Mouse (Mus musculus): ENCODE results near the gene Carmil2. TPM values are rescaled to one million over a fixed set of nuclear protein-coding genes. Genes with fewer than 3 reads are reported as not detected.

The Carmil2 gene
- total RNA-seq, 2 experiments from 2014 or later, result 0.26 to 0.74 TPM

DNA sequence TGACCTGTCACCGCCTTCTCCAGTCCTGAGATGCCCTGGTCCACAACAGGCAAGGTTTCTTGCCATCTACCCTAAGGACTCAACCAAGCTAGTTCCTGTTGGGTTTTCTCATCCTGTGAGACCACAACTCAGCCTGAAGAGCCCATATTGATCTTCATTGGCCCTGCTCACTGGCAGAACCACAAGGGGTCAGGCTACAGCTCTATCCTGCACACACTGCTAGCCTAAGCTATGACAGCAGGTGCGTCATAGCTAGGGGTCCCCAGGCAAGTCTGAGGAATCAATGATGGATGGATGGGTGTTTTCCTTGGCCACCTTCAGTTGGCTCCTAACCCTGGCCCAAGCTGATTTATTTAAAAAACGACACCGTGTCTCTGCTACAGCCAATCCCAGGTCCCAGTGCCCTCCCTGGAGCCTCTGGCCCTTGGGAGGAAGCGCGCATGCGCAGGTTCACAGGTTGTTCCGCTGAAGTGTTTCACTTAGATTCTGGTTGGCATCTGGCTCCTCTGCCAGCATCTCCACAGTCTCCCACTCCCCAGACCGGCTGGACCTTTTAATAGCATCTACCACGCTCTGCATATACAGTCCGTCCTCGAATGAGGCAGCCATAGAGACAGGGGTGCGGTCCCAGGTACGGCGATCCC lies 30.4 kb downstream of the Carmil2 start:
- DNase-seq (ENCODE audit: low spot score in 2 of 2), result no peak

DNA sequence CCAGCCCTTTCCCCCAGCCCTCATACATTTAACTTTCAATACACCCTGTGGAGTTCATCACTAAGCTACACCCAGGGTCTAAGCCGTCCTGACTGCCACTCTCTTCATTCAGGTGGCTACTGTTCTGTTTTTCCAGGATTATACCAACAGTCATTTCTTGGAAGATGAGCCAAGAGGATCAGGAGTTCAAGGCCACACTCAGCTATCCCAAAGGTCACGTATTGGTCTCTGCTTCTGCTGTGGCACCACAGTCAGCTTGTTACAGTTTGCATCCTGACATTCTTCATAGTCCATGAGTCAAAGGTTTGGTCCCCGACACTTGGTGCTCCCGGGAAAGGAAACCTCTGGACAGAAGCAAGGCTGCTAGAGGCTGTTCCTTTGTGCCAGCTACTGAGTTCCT lies 33.6 kb downstream of the Carmil2 start:
- no peak for DNase-seq (ENCODE audit: low spot score in 2 of 2)

- DNase-seq (ENCODE audit: low spot score in 2 of 2), result no peak
These were observed 36.8 kb downstream of the Carmil2 start for GRCm38 (mm10) chr8:105722861-105723260.

DNA sequence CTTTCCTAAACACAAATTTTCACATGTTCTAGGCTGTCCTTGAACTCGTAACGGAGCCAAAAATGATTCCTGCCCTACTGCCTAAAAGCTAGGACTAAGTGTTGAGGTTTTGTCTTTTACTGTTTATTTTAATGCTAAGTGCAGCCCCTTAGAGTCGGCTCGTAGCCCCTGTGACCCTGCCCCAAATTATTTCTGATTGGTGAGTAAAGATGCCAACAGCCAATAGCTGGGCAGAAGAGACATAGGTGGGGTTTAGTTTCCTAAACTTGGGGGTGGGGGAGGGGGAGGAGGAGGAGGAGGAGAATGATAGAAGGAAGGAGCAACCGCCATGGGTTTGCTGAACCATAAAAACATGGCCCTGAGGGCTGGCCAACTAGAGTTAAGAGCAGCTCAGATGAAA lies 39.7 kb downstream of the Carmil2 start:
- no peak for DNase-seq (ENCODE audit: low spot score in 2 of 2)

GRCm38 (mm10) chr8:105727397-105728124 lies 41.5 kb downstream of the Carmil2 start:
- DNase-seq (ENCODE audit: low spot score in 2 of 2), result no peak

GRCm38 (mm10) chr8:105732186-105732585 lies 46.1 kb downstream of the Carmil2 start:
- no peak for DNase-seq (ENCODE audit: low spot score in 2 of 2)

- DNase-seq (ENCODE audit: low spot score in 2 of 2), result no peak
These were observed 53.1 kb downstream of the Carmil2 start for GRCm38 (mm10) chr8:105739216-105739615.

- DNase-seq (ENCODE audit: low spot score in 2 of 2), result no peak
These were observed 57.2 kb downstream of the Carmil2 start for GRCm38 (mm10) chr8:105743301-105743700.

Other genes starting within 250 kb of the Carmil2 start
- 100 to 1,000 TPM; 527 to 572 TPM for gene Tppp3, start 214.7 kb upstream of the Carmil2 start, total RNA-seq (2021)
- 10 to 100 TPM; 21.0 to 21.6 TPM for gene Zdhhc1, start 189.4 kb upstream of the Carmil2 start, total RNA-seq (2021)
- gene Hsd11b2, start 167.5 kb upstream of the Carmil2 start, total RNA-seq (2021), result 10 to 100 TPM; 13.3 to 14.8 TPM
- 10 to 100 TPM; 71.8 to 71.9 TPM for gene Atp6v0d1, start 120.2 kb upstream of the Carmil2 start, total RNA-seq (2021)
- gene Ripor1, start 81.0 kb upstream of the Carmil2 start, total RNA-seq (2021), result 10 to 100 TPM; 31.9 to 32.4 TPM
- gene Ctcf, start 49.7 kb upstream of the Carmil2 start, total RNA-seq (2021), result 10 to 100 TPM; 57.4 to 58.4 TPM
- gene Agrp, start 48.9 kb upstream of the Carmil2 start, total RNA-seq (2021), result under 1 TPM in 1 of 2 experiments, not detected in 1; 0.59 TPM
- 10 to 100 TPM; 23.1 to 24.0 TPM for gene Acd, start 14.8 kb downstream of the Carmil2 start, total RNA-seq (2021)
- gene Pard6a, start 14.9 kb downstream of the Carmil2 start, total RNA-seq (2021), result 1 to 10 TPM; 7.4 to 7.5 TPM
- gene 4933405L10Rik, start 21.4 kb downstream of the Carmil2 start, total RNA-seq (2021), result not detected
- gene Enkd1, start 21.9 kb downstream of the Carmil2 start, total RNA-seq (2021), result 1 to 10 TPM; 4.4 to 5.1 TPM
- gene Gfod2, start 72.4 kb downstream of the Carmil2 start, total RNA-seq (2021), result 1 to 10 TPM; 5.2 to 6.0 TPM
- gene Ranbp10, start 141.1 kb downstream of the Carmil2 start, total RNA-seq (2021), result 10 to 100 TPM; 28.6 to 32.3 TPM
- gene Tsnaxip1, start 141.5 kb downstream of the Carmil2 start, total RNA-seq (2021), result under 1 TPM; 0.74 to 0.75 TPM
- 10 to 100 TPM; 11.5 to 12.9 TPM for gene Cenpt, start 167.0 kb downstream of the Carmil2 start, total RNA-seq (2021)
- gene Thap11, start 168.9 kb downstream of the Carmil2 start, total RNA-seq (2021), result 10 to 100 TPM; 37.5 to 39.2 TPM
- gene Nutf2, start 174.3 kb downstream of the Carmil2 start, total RNA-seq (2021), result 10 to 100 TPM; 78.1 to 89.5 TPM
- gene Edc4, start 194.6 kb downstream of the Carmil2 start, total RNA-seq (2021), result 10 to 100 TPM; 38.8 to 44.5 TPM
- 1 to 10 TPM in 1 of 2 experiments, under 1 TPM in 1; 0.49 to 1.4 TPM for gene Nrn1l, start 207.3 kb downstream of the Carmil2 start, total RNA-seq (2021)
- 10 to 100 TPM; 24.7 to 25.0 TPM for gene Pskh1, start 214.2 kb downstream of the Carmil2 start, total RNA-seq (2021)
- gene Ctrl, start 247.6 kb downstream of the Carmil2 start, total RNA-seq (2021), result under 1 TPM in 1 of 2 experiments, not detected in 1; 0.44 TPM

Measured in gastrocnemius, postnatal 4 days (tissue).